Mouse (Mus musculus): ENCODE measurements around the gene Ciz1. TPM values are rescaled to one million over a fixed set of nuclear protein-coding genes. Genes with fewer than 3 reads are reported as not detected.

The Ciz1 gene
- polyA plus RNA-seq, 1 experiment from 2014 or later, result 37.3 TPM

- H3K36me3 ChIP-seq (ENCODE audit: control insufficient read depth, insufficient read depth, low read length), result no peaks in the 10 kb centered on the region
- 66% methylated on average over 6 of the region's 6 CpGs for WGBS
- peak; percentile 23; the same call in 1 of the 2 replicates for ATAC-seq
- H3K4me1 ChIP-seq (ENCODE audit: control insufficient read depth, insufficient read depth, low read length), result peaks cover 7% of the 10 kb centered on the region
- no peaks in the 10 kb centered on the region for H3K9me3 ChIP-seq (replicated peaks; ENCODE audit: control insufficient read depth, low read length)
- H3K27ac ChIP-seq (ENCODE audit: low read depth, low read length), result peak overlapping the region; percentile 27; the same call in 1 of the 2 replicates
- peak; percentile 19 for DNase-seq (ENCODE audit: low spot score)
- no peak overlapping the region for H3K9ac ChIP-seq (ENCODE audit: low read length)
- no peak overlapping the region for H3K4me3 ChIP-seq (ENCODE audit: low read depth, low read length)
- H3K4me2 ChIP-seq (ENCODE audit: low read length), result no peak overlapping the region
- no peaks in the 10 kb centered on the region for H3K27me3 ChIP-seq (replicated peaks; ENCODE audit: control insufficient read depth, insufficient read depth, low read length)
Measured at GRCm38 (mm10) chr2:32342539-32343350, 9.4 kb upstream of the Ciz1 start.

GRCm38 (mm10) chr2:32343351-32343671 is 8.8 kb upstream of the Ciz1 start:
- Histone ChIP-seq H3K27ac (ENCODE audit: low read depth, low read length) (no peak overlapping the region), H3K9me3 (replicated peaks; ENCODE audit: control insufficient read depth, low read length) (no peaks in the 10 kb centered on the region), H3K4me2 (ENCODE audit: low read length) (no peak overlapping the region), H3K4me3 (ENCODE audit: low read depth, low read length) (no peak overlapping the region), H3K36me3 (ENCODE audit: control insufficient read depth, insufficient read depth, low read length) (no peaks in the 10 kb centered on the region), H3K9ac (ENCODE audit: low read length) (no peak overlapping the region), H3K4me1 (ENCODE audit: control insufficient read depth, insufficient read depth, low read length) (peaks cover 7% of the 10 kb centered on the region), H3K27me3 (replicated peaks; ENCODE audit: control insufficient read depth, insufficient read depth, low read length) (no peaks in the 10 kb centered on the region)
- 94% methylated on average over 2 of the region's 2 CpGs for WGBS
- ATAC-seq (no peak), DNase-seq (ENCODE audit: low spot score) (no peak)

GRCm38 (mm10) chr2:32344056-32344455 is 8.1 kb upstream of the Ciz1 start:
- Histone ChIP-seq H3K9me3 (replicated peaks; ENCODE audit: control insufficient read depth, low read length) (no peaks in the 10 kb centered on the region), H3K4me2 (ENCODE audit: low read length) (no peak overlapping the region), H3K4me3 (ENCODE audit: low read depth, low read length) (no peak overlapping the region), H3K27me3 (replicated peaks; ENCODE audit: control insufficient read depth, insufficient read depth, low read length) (no peaks in the 10 kb centered on the region), H3K4me1 (ENCODE audit: control insufficient read depth, insufficient read depth, low read length) (peaks cover 7% of the 10 kb centered on the region), H3K9ac (ENCODE audit: low read length) (no peak overlapping the region), H3K27ac (ENCODE audit: low read depth, low read length) (no peak overlapping the region), H3K36me3 (ENCODE audit: control insufficient read depth, insufficient read depth, low read length) (no peaks in the 10 kb centered on the region)
- DNase-seq (ENCODE audit: low spot score) (peak; percentile 44), ATAC-seq (0 out of 2 replicates have a peak, but pooled peaks have one; percentile 44)
- 57% methylated on average over 10 of the region's 10 CpGs for WGBS

GRCm38 (mm10) chr2:32344598-32345321 is 7.4 kb upstream of the Ciz1 start:
- H3K9ac ChIP-seq (ENCODE audit: low read length), result no peak overlapping the region
- WGBS, result 66% methylated on average over 14 of the region's 14 CpGs
- H3K27me3 ChIP-seq (replicated peaks; ENCODE audit: control insufficient read depth, insufficient read depth, low read length), result no peaks in the 10 kb centered on the region
- no peaks in the 10 kb centered on the region for H3K36me3 ChIP-seq (ENCODE audit: control insufficient read depth, insufficient read depth, low read length)
- H3K4me1 ChIP-seq (ENCODE audit: control insufficient read depth, insufficient read depth, low read length), result peaks cover 7% of the 10 kb centered on the region
- ATAC-seq (no peak), DNase-seq (ENCODE audit: low spot score) (no peak)
- no peaks in the 10 kb centered on the region for H3K9me3 ChIP-seq (replicated peaks; ENCODE audit: control insufficient read depth, low read length)
- no peak overlapping the region for H3K4me3 ChIP-seq (ENCODE audit: low read depth, low read length)
- no peak overlapping the region for H3K27ac ChIP-seq (ENCODE audit: low read depth, low read length)
- H3K4me2 ChIP-seq (ENCODE audit: low read length), result no peak overlapping the region

- H3K27ac ChIP-seq (ENCODE audit: low read depth, low read length), result no peak overlapping the region
- peaks cover 10% of the 10 kb centered on the region for H3K4me1 ChIP-seq (ENCODE audit: control insufficient read depth, insufficient read depth, low read length)
- no peak overlapping the region for H3K4me3 ChIP-seq (ENCODE audit: low read depth, low read length)
- ATAC-seq, result no peak
- no peak for DNase-seq (ENCODE audit: low spot score)
- no peak overlapping the region for H3K9ac ChIP-seq (ENCODE audit: low read length)
- no peaks in the 10 kb centered on the region for H3K36me3 ChIP-seq (ENCODE audit: control insufficient read depth, insufficient read depth, low read length)
- no peaks in the 10 kb centered on the region for H3K9me3 ChIP-seq (replicated peaks; ENCODE audit: control insufficient read depth, low read length)
- no peak overlapping the region for H3K4me2 ChIP-seq (ENCODE audit: low read length)
- no peaks in the 10 kb centered on the region for H3K27me3 ChIP-seq (replicated peaks; ENCODE audit: control insufficient read depth, insufficient read depth, low read length)
- 80% methylated on average over 6 of the region's 6 CpGs for WGBS
Measured at GRCm38 (mm10) chr2:32347019-32347418, 5.1 kb upstream of the Ciz1 start.

GRCm38 (mm10) chr2:32348311-32348710 is 3.8 kb upstream of the Ciz1 start:
- Histone ChIP-seq H3K4me1 (ENCODE audit: control insufficient read depth, insufficient read depth, low read length) (peaks cover 9% of the 10 kb centered on the region; the same call in 1 of the 2 replicates), H3K27ac (ENCODE audit: low read depth, low read length) (no peak overlapping the region), H3K4me3 (ENCODE audit: low read depth, low read length) (no peak overlapping the region), H3K9ac (ENCODE audit: low read length) (no peak overlapping the region), H3K27me3 (replicated peaks; ENCODE audit: control insufficient read depth, insufficient read depth, low read length) (no peaks in the 10 kb centered on the region), H3K36me3 (ENCODE audit: control insufficient read depth, insufficient read depth, low read length) (no peaks in the 10 kb centered on the region), H3K9me3 (replicated peaks; ENCODE audit: control insufficient read depth, low read length) (no peaks in the 10 kb centered on the region), H3K4me2 (ENCODE audit: low read length) (no peak overlapping the region)
- DNase-seq (ENCODE audit: low spot score) (no peak), ATAC-seq (no peak)
- 88% methylated on average over 11 of the region's 11 CpGs for WGBS

DNA sequence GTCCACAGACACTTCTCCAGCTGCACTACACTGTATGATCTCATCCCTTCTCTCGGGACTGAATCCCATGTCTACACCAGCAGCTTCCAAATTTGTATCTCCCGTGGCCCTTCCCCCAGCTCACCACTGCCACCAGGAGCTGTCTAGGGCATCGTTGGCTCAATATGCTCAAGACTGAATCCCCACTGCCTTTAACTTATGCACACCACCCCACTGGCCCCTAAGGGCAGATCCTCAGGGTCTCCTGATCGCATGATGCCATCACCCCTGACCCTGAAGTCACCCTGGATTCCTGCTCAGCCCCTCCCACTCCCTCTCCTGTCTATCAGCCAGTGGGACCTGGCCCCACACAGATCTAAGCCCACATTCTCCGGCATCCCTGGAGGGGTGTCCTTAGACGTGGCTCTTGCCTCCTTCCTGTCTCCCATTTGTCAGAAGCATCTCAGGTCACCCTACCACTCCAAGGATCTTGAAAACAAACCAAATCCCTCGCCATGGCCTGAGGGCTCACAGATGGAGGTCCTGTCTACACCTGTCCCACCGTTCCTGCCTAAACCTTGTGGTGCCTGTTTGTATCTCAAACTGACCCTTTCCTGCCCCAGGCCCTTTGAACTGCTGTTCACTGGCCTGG is 2.4 kb upstream of the Ciz1 start:
- H3K27ac ChIP-seq (ENCODE audit: low read depth, low read length), result no peak overlapping the region
- DNase-seq (ENCODE audit: low spot score) (no peak), ATAC-seq (no peak)
- no peaks in the 10 kb centered on the region for H3K36me3 ChIP-seq (ENCODE audit: control insufficient read depth, insufficient read depth, low read length)
- 69% methylated on average over 8 of the region's 8 CpGs for WGBS
- peaks cover 10% of the 10 kb centered on the region; the same call in 1 of the 2 replicates for H3K4me1 ChIP-seq (ENCODE audit: control insufficient read depth, insufficient read depth, low read length)
- H3K9me3 ChIP-seq (replicated peaks; ENCODE audit: control insufficient read depth, low read length), result no peaks in the 10 kb centered on the region
- H3K4me3 ChIP-seq (ENCODE audit: low read depth, low read length), result no peak overlapping the region
- no peak overlapping the region for H3K4me2 ChIP-seq (ENCODE audit: low read length)
- no peaks in the 10 kb centered on the region for H3K27me3 ChIP-seq (replicated peaks; ENCODE audit: control insufficient read depth, insufficient read depth, low read length)
- H3K9ac ChIP-seq (ENCODE audit: low read length), result no peak overlapping the region

GRCm38 (mm10) chr2:32350471-32351051 is 1.6 kb upstream of the Ciz1 start:
- H3K9ac ChIP-seq (ENCODE audit: low read length), result no peak overlapping the region; the same call in 1 of the 2 replicates
- H3K4me3 ChIP-seq (ENCODE audit: low read depth, low read length), result no peak overlapping the region
- no peaks in the 10 kb centered on the region for H3K36me3 ChIP-seq (ENCODE audit: control insufficient read depth, insufficient read depth, low read length)
- no peaks in the 10 kb centered on the region for H3K27me3 ChIP-seq (replicated peaks; ENCODE audit: control insufficient read depth, insufficient read depth, low read length)
- no peak overlapping the region for H3K4me2 ChIP-seq (ENCODE audit: low read length)
- DNase-seq (ENCODE audit: low spot score), result no peak
- ATAC-seq, result no peak
- no peak overlapping the region for H3K27ac ChIP-seq (ENCODE audit: low read depth, low read length)
- 53% methylated on average over 13 of the region's 13 CpGs for WGBS
- H3K9me3 ChIP-seq (replicated peaks; ENCODE audit: control insufficient read depth, low read length), result no peaks in the 10 kb centered on the region
- H3K4me1 ChIP-seq (ENCODE audit: control insufficient read depth, insufficient read depth, low read length), result peaks cover 10% of the 10 kb centered on the region; the same call in 1 of the 2 replicates
